Mouse (Mus musculus): ENCODE measurements around the gene Fabp2. TPM values are rescaled to one million over a fixed set of nuclear protein-coding genes. Genes with fewer than 3 reads are reported as not detected.
A peak's percentile ranks its signal among the peaks of the same experiment; 100 is the strongest.

Gene Fabp2
- polyA plus RNA-seq, 1 experiment from 2014 or later = 0.34 TPM

GRCm38 (mm10) chr3:122878705-122879315 is 16.1 kb upstream of the Fabp2 start:
- no peaks in the 10 kb centered on the region for H3K9me3 ChIP-seq (ENCODE audit: low read length)

GRCm38 (mm10) chr3:122887505-122888301 is 7.2 kb upstream of the Fabp2 start:
- no peaks in the 10 kb centered on the region for H3K27me3 ChIP-seq (ENCODE audit: insufficient read depth, low read length)
- no peak overlapping the region for H3K27ac ChIP-seq (ENCODE audit: low read length)
- no peak overlapping the region for H3K4me3 ChIP-seq (ENCODE audit: low read length)
- no peak overlapping the region for H3K9ac ChIP-seq (replicated peaks; ENCODE audit: low read length)
- H3K9me3 ChIP-seq (ENCODE audit: low read length) = no peaks in the 10 kb centered on the region
- no peak overlapping the region for H3K4me2 ChIP-seq (replicated peaks; ENCODE audit: low read depth, low read length)
- no peaks in the 10 kb centered on the region for H3K36me3 ChIP-seq (ENCODE audit: insufficient read depth, low read length)
- 77% methylated on average over 4 of the region's 4 CpGs for WGBS
- no peak for ATAC-seq (ENCODE audit: low FRiP score, low TSS enrichment)
- H3K4me1 ChIP-seq (ENCODE audit: insufficient read depth, low read length) = no peaks in the 10 kb centered on the region

More at GRCm38 (mm10) chr3:122878705-122879315, 16.1 kb upstream of the Fabp2 start:
- 85% methylated on average over 8 of the region's 8 CpGs for WGBS
- Histone ChIP-seq H3K9ac (replicated peaks; ENCODE audit: low read length) (no peak overlapping the region), H3K36me3 (ENCODE audit: insufficient read depth, low read length) (no peaks in the 10 kb centered on the region), H3K4me2 (replicated peaks; ENCODE audit: low read depth, low read length) (no peak overlapping the region), H3K27me3 (ENCODE audit: insufficient read depth, low read length) (no peaks in the 10 kb centered on the region), H3K4me1 (ENCODE audit: insufficient read depth, low read length) (no peaks in the 10 kb centered on the region), H3K4me3 (ENCODE audit: low read length) (no peak overlapping the region), H3K27ac (ENCODE audit: low read length) (no peak overlapping the region)
- ATAC-seq (ENCODE audit: low FRiP score, low TSS enrichment) = no peak

DNA sequence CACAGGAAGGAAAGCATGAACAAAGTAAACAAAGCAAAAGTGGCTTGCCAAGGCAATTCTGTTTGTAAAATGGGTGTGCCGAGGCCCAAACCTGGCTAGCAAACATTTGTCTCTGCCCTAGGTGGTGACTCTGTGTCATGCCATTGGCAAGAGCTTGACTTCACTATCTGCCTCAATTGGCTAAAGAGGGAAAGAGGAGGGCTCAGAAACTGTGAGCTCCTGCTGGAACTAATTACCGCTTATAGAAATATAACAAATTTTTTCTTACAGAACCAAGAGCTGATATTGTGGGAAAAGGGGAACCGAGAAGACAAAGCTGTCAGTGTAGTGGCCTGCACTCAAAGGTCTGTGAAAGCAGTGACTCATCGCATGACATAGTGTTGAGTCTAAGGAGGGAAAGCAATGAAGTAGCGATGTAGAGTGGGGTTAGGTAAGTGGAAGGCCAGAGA is 6.5 kb upstream of the Fabp2 start:
- no peaks in the 10 kb centered on the region for H3K27me3 ChIP-seq (ENCODE audit: insufficient read depth, low read length)
- no peaks in the 10 kb centered on the region for H3K36me3 ChIP-seq (ENCODE audit: insufficient read depth, low read length)
- no peaks in the 10 kb centered on the region for H3K4me1 ChIP-seq (ENCODE audit: insufficient read depth, low read length)
- H3K4me2 ChIP-seq (replicated peaks; ENCODE audit: low read depth, low read length) = no peak overlapping the region
- H3K9me3 ChIP-seq (ENCODE audit: low read length) = no peaks in the 10 kb centered on the region
- H3K4me3 ChIP-seq (ENCODE audit: low read length) = no peak overlapping the region
- H3K27ac ChIP-seq (ENCODE audit: low read length) = no peak overlapping the region
- 80% methylated on average over 5 of the region's 5 CpGs for WGBS
- no peak for ATAC-seq (ENCODE audit: low FRiP score, low TSS enrichment)
- H3K9ac ChIP-seq (replicated peaks; ENCODE audit: low read length) = no peak overlapping the region

DNA sequence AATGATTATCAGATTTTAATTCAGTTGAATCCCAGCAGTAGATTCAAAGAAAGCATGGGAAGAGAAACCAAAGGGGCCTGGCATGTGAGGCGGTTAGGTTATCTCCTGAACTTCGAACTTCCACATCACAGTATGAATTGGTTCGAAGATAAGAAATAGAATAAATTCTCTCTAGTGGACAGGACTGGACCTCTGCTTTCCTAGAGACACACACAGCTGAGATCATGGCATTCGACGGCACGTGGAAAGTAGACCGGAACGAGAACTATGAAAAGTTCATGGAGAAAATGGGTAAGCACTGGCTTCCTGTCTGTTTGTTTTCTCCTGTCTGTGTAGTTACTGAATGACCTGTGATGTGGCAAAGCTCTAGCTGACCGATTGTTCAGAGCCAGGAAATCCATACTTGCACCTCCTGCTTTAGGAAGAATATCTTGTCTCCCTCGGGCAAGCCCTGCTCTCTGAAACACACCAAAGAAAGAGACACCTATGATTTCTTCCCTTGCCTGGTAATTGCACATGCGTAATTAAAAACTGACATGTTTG is 388 bp downstream of the Fabp2 start:
- H3K27ac ChIP-seq (ENCODE audit: low read length) = no peak overlapping the region

GRCm38 (mm10) chr3:122898254-122898653 is 3.4 kb downstream of the Fabp2 start:
- Histone ChIP-seq H3K4me3 (ENCODE audit: low read length) (no peak overlapping the region), H3K4me2 (replicated peaks; ENCODE audit: low read depth, low read length) (no peak overlapping the region), H3K9ac (replicated peaks; ENCODE audit: low read length) (no peak overlapping the region), H3K27ac (ENCODE audit: low read length) (no peak overlapping the region), H3K36me3 (ENCODE audit: insufficient read depth, low read length) (no peaks in the 10 kb centered on the region), H3K27me3 (ENCODE audit: insufficient read depth, low read length) (no peaks in the 10 kb centered on the region), H3K4me1 (ENCODE audit: insufficient read depth, low read length) (no peaks in the 10 kb centered on the region), H3K9me3 (ENCODE audit: low read length) (no peaks in the 10 kb centered on the region)
- ATAC-seq (ENCODE audit: low FRiP score, low TSS enrichment) = no peak
- 58% methylated on average over 6 of the region's 6 CpGs for WGBS

More for the DNA sequence above, 388 bp downstream of the Fabp2 start:
- WGBS = 82% methylated on average over 11 of the region's 11 CpGs
- Histone ChIP-seq H3K27me3 (ENCODE audit: insufficient read depth, low read length) (no peaks in the 10 kb centered on the region), H3K9me3 (ENCODE audit: low read length) (no peaks in the 10 kb centered on the region), H3K36me3 (ENCODE audit: insufficient read depth, low read length) (no peaks in the 10 kb centered on the region), H3K4me1 (ENCODE audit: insufficient read depth, low read length) (no peaks in the 10 kb centered on the region), H3K9ac (replicated peaks; ENCODE audit: low read length) (no peak overlapping the region), H3K4me3 (ENCODE audit: low read length) (no peak overlapping the region), H3K4me2 (replicated peaks; ENCODE audit: low read depth, low read length) (no peak overlapping the region)
- no peak for ATAC-seq (ENCODE audit: low FRiP score, low TSS enrichment)

- Histone ChIP-seq H3K36me3 (ENCODE audit: insufficient read depth, low read length) (no peaks in the 10 kb centered on the region), H3K4me3 (ENCODE audit: low read length) (no peak overlapping the region), H3K4me2 (replicated peaks; ENCODE audit: low read depth, low read length) (no peak overlapping the region), H3K27ac (ENCODE audit: low read length) (no peak overlapping the region), H3K9ac (replicated peaks; ENCODE audit: low read length) (no peak overlapping the region), H3K27me3 (ENCODE audit: insufficient read depth, low read length) (no peaks in the 10 kb centered on the region), H3K4me1 (ENCODE audit: insufficient read depth, low read length) (no peaks in the 10 kb centered on the region), H3K9me3 (ENCODE audit: low read length) (0 out of 2 replicates have a peak, but pooled peaks cover 5% of the 10 kb centered on the region)
- 42% methylated on average over 12 of the region's 12 CpGs for WGBS
- ATAC-seq (ENCODE audit: low FRiP score, low TSS enrichment) = peak; percentile 70; the same call in 1 of the 2 replicates
Measured at GRCm38 (mm10) chr3:122903746-122904433, 9.0 kb downstream of the Fabp2 start.

DNA sequence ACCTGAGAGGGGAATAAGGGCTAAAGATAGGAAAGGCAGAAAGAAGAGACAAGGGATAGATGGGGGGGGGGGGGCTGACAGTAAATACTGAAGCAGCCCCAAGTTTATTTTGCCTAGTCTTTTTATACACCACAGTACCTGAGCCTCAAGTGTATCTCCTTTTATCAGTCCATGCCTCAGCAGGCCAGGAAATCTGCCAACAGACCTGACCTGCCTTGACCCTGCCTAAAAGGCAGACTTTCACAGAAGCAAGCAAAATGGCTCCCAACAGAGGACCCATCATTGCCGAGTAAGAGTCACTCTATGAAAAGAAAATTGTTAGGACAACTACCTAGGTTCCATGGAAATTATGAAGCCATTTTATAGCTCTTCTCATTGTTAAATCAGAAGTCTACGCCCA is 13.0 kb downstream of the Fabp2 start:
- H3K27ac ChIP-seq (ENCODE audit: low read length) = no peak overlapping the region
- no peak overlapping the region for H3K4me3 ChIP-seq (ENCODE audit: low read length)
- no peaks in the 10 kb centered on the region for H3K4me1 ChIP-seq (ENCODE audit: insufficient read depth, low read length)
- 88% methylated on average over 2 of the region's 2 CpGs for WGBS
- ATAC-seq (ENCODE audit: low FRiP score, low TSS enrichment) = no peak
- H3K9me3 ChIP-seq (ENCODE audit: low read length) = 0 out of 2 replicates have a peak, but pooled peaks cover 5% of the 10 kb centered on the region
- H3K27me3 ChIP-seq (ENCODE audit: insufficient read depth, low read length) = no peaks in the 10 kb centered on the region
- H3K9ac ChIP-seq (replicated peaks; ENCODE audit: low read length) = no peak overlapping the region
- no peak overlapping the region for H3K4me2 ChIP-seq (replicated peaks; ENCODE audit: low read depth, low read length)
- no peaks in the 10 kb centered on the region for H3K36me3 ChIP-seq (ENCODE audit: insufficient read depth, low read length)

- no peak for ATAC-seq (ENCODE audit: low FRiP score, low TSS enrichment)
- H3K4me3 ChIP-seq (ENCODE audit: low read length) = no peak overlapping the region
- no peaks in the 10 kb centered on the region for H3K9me3 ChIP-seq (ENCODE audit: low read length)
- no peak overlapping the region for H3K9ac ChIP-seq (replicated peaks; ENCODE audit: low read length)
- H3K36me3 ChIP-seq (ENCODE audit: insufficient read depth, low read length) = no peaks in the 10 kb centered on the region
- H3K4me1 ChIP-seq (ENCODE audit: insufficient read depth, low read length) = no peaks in the 10 kb centered on the region
- H3K27ac ChIP-seq (ENCODE audit: low read length) = no peak overlapping the region
- H3K4me2 ChIP-seq (replicated peaks; ENCODE audit: low read depth, low read length) = no peak overlapping the region
- 89% methylated on average over 5 of the region's 5 CpGs for WGBS
- no peaks in the 10 kb centered on the region for H3K27me3 ChIP-seq (ENCODE audit: insufficient read depth, low read length)
Measured at GRCm38 (mm10) chr3:122915493-122915892, 20.6 kb downstream of the Fabp2 start.

GRCm38 (mm10) chr3:122916191-122916680 is 21.4 kb downstream of the Fabp2 start:
- H3K27me3 ChIP-seq (ENCODE audit: insufficient read depth, low read length) = no peaks in the 10 kb centered on the region
- H3K4me2 ChIP-seq (replicated peaks; ENCODE audit: low read depth, low read length) = no peak overlapping the region
- no peaks in the 10 kb centered on the region for H3K9me3 ChIP-seq (ENCODE audit: low read length)
- no peak overlapping the region for H3K4me3 ChIP-seq (ENCODE audit: low read length)
- no peak for ATAC-seq (ENCODE audit: low FRiP score, low TSS enrichment)
- H3K4me1 ChIP-seq (ENCODE audit: insufficient read depth, low read length) = no peaks in the 10 kb centered on the region
- no peak overlapping the region for H3K9ac ChIP-seq (replicated peaks; ENCODE audit: low read length)
- 78% methylated on average over 6 of the region's 6 CpGs for WGBS
- H3K36me3 ChIP-seq (ENCODE audit: insufficient read depth, low read length) = no peaks in the 10 kb centered on the region
- H3K27ac ChIP-seq (ENCODE audit: low read length) = no peak overlapping the region

Data from kidney, embryonic 16.5 days (tissue).